Mouse (Mus musculus): ENCODE data around the gene Syt11. TPM values are rescaled to one million over a fixed set of nuclear protein-coding genes. Genes with fewer than 3 reads are reported as not detected.
"Not testable (repeated sequence)": the region's sequence is repeated elsewhere in the genome, so short reads cannot be mapped to it uniquely, and the experiment has no call there.

Syt11 gene
- polyA plus RNA-seq, 1 experiment from 2014 or later: 225 TPM

- WGBS: 2% methylated on average over 27 of the region's 27 CpGs
- H3K4me2 ChIP-seq (ENCODE audit: low read length): peak within 1 kb of the TSS; percentile 91
Observed at GRCm38 (mm10) chr3:88716399-88717197, 58.4 kb downstream of the Syt11 start, which contains the start of gene Rit1. Gene Rit1, plus strand, starts transcription at chr3:88716838.

GRCm38 (mm10) chr3:88715716-88716115 lies 59.2 kb downstream of the Syt11 start:
- H3K4me3 ChIP-seq (ENCODE audit: low read depth, low read length); H3K4me1 ChIP-seq (ENCODE audit: control insufficient read depth, insufficient read depth, low read length); H3K9me3 ChIP-seq (replicated peaks; ENCODE audit: control insufficient read depth, low read length, poor library complexity, severe bottlenecking); H3K9ac ChIP-seq (ENCODE audit: low read depth, low read length); H3K27ac ChIP-seq (ENCODE audit: low read length); H3K27me3 ChIP-seq (ENCODE audit: control insufficient read depth, insufficient read depth, low read depth, low read length); ATAC-seq; H3K4me2 ChIP-seq (ENCODE audit: low read length): not testable (repeated sequence)
- H3K36me3 ChIP-seq (ENCODE audit: control insufficient read depth, insufficient read depth, low read length): peaks cover 20% of the 10 kb centered on the region
- 90% methylated on average over 5 of the region's 5 CpGs for WGBS

More at GRCm38 (mm10) chr3:88716399-88717197, 58.4 kb downstream of the Syt11 start, which contains the start of gene Rit1:
- peak within 1 kb of the TSS; percentile 47 for H3K27ac ChIP-seq (ENCODE audit: low read length)
- ATAC-seq: peak; percentile 95
- no peaks in the 10 kb centered on the region for H3K27me3 ChIP-seq (ENCODE audit: control insufficient read depth, insufficient read depth, low read depth, low read length)
- peaks cover 10% of the 10 kb centered on the region for H3K4me1 ChIP-seq (ENCODE audit: control insufficient read depth, insufficient read depth, low read length)
- H3K36me3 ChIP-seq (ENCODE audit: control insufficient read depth, insufficient read depth, low read length): peaks cover 20% of the 10 kb centered on the region
- H3K9ac ChIP-seq (ENCODE audit: low read depth, low read length): peak within 1 kb of the TSS; percentile 71
- no peaks in the 10 kb centered on the region for H3K9me3 ChIP-seq (replicated peaks; ENCODE audit: control insufficient read depth, low read length, poor library complexity, severe bottlenecking)
- peak within 1 kb of the TSS; percentile 68 for H3K4me3 ChIP-seq (ENCODE audit: low read depth, low read length)

GRCm38 (mm10) chr3:88714725-88715124 lies 60.2 kb downstream of the Syt11 start:
- no peak overlapping the region for H3K27ac ChIP-seq (ENCODE audit: low read length)
- H3K4me3 ChIP-seq (ENCODE audit: low read depth, low read length): no peak overlapping the region
- H3K36me3 ChIP-seq (ENCODE audit: control insufficient read depth, insufficient read depth, low read length): peaks cover 24% of the 10 kb centered on the region
- H3K4me2 ChIP-seq (ENCODE audit: low read length): no peak overlapping the region
- H3K27me3 ChIP-seq (ENCODE audit: control insufficient read depth, insufficient read depth, low read depth, low read length): no peaks in the 10 kb centered on the region
- no peaks in the 10 kb centered on the region for H3K9me3 ChIP-seq (replicated peaks; ENCODE audit: control insufficient read depth, low read length, poor library complexity, severe bottlenecking)
- peaks cover 10% of the 10 kb centered on the region for H3K4me1 ChIP-seq (ENCODE audit: control insufficient read depth, insufficient read depth, low read length)
- no peak overlapping the region for H3K9ac ChIP-seq (ENCODE audit: low read depth, low read length)
- no peak for ATAC-seq
- 80% methylated on average over 2 of the region's 2 CpGs for WGBS

DNA sequence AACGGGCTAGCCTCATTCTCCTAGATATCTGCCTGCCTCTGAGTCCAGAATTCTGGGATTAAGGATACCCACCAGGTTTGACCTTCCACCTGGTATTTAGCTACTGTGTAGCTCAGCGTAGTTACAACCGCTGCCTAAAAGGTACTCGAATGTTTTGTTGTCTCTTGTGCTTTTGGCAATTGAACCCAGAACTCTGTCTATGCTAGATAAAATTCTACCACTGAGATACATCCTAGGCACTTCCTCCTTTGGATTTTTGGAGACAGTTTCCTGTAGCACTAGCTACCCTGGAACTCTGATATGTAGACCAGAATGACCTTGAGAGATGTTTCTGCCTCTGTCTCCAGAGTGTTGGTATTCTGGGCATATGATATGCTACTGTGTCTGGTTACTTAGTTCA lies 61.3 kb downstream of the Syt11 start:
- no peak overlapping the region for H3K4me2 ChIP-seq (ENCODE audit: low read length)
- H3K4me3 ChIP-seq (ENCODE audit: low read depth, low read length): no peak overlapping the region
- WGBS: 97% methylated on average over 4 of the region's 4 CpGs
- H3K36me3 ChIP-seq (ENCODE audit: control insufficient read depth, insufficient read depth, low read length): peaks cover 30% of the 10 kb centered on the region
- ATAC-seq: no peak
- H3K9ac ChIP-seq (ENCODE audit: low read depth, low read length): no peak overlapping the region
- H3K4me1 ChIP-seq (ENCODE audit: control insufficient read depth, insufficient read depth, low read length): peaks cover 10% of the 10 kb centered on the region
- no peaks in the 10 kb centered on the region for H3K9me3 ChIP-seq (replicated peaks; ENCODE audit: control insufficient read depth, low read length, poor library complexity, severe bottlenecking)
- H3K27ac ChIP-seq (ENCODE audit: low read length): no peak overlapping the region
- no peaks in the 10 kb centered on the region for H3K27me3 ChIP-seq (ENCODE audit: control insufficient read depth, insufficient read depth, low read depth, low read length)

DNA sequence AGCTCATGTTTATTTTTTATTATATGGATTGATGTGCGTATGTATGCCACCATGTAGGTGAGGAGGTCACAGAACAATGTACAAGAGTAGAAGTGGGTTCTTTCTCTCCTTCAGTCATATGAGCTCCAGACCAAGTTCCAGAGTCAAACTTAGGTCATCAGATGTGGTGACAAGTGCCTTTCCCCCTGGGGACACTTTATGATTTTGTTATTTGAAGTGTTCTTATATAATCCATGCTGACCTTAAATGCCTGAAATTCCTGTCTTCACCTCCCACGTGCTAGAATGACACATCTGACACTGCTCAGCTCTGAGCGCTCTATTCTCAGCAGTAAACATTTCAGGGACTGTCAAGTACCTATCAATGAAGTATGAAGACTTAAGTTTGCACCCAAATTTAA lies 73.7 kb downstream of the Syt11 start:
- Histone ChIP-seq H3K9ac (ENCODE audit: low read depth, low read length) (no peak overlapping the region), H3K4me1 (ENCODE audit: control insufficient read depth, insufficient read depth, low read length) (no peaks in the 10 kb centered on the region), H3K4me3 (ENCODE audit: low read depth, low read length) (no peak overlapping the region), H3K9me3 (replicated peaks; ENCODE audit: control insufficient read depth, low read length, poor library complexity, severe bottlenecking) (no peaks in the 10 kb centered on the region), H3K27ac (ENCODE audit: low read length) (no peak overlapping the region), H3K27me3 (ENCODE audit: control insufficient read depth, insufficient read depth, low read depth, low read length) (no peaks in the 10 kb centered on the region), H3K4me2 (ENCODE audit: low read length) (no peak overlapping the region), H3K36me3 (ENCODE audit: control insufficient read depth, insufficient read depth, low read length) (peaks cover 56% of the 10 kb centered on the region)
- ATAC-seq: no peak
- 84% methylated on average over 3 of the region's 3 CpGs for WGBS

- 92% methylated on average over 3 of the region's 3 CpGs for WGBS
- no peak for ATAC-seq
Observed at GRCm38 (mm10) chr3:88700247-88700646, 74.7 kb downstream of the Syt11 start.

GRCm38 (mm10) chr3:88698834-88699233 lies 76.1 kb downstream of the Syt11 start:
- Histone ChIP-seq H3K4me2 (ENCODE audit: low read length) (no peak overlapping the region), H3K36me3 (ENCODE audit: control insufficient read depth, insufficient read depth, low read length) (peaks cover 51% of the 10 kb centered on the region), H3K9ac (ENCODE audit: low read depth, low read length) (no peak overlapping the region), H3K9me3 (replicated peaks; ENCODE audit: control insufficient read depth, low read length, poor library complexity, severe bottlenecking) (no peaks in the 10 kb centered on the region), H3K4me3 (ENCODE audit: low read depth, low read length) (no peak overlapping the region), H3K27ac (ENCODE audit: low read length) (no peak overlapping the region), H3K4me1 (ENCODE audit: control insufficient read depth, insufficient read depth, low read length) (no peaks in the 10 kb centered on the region), H3K27me3 (ENCODE audit: control insufficient read depth, insufficient read depth, low read depth, low read length) (no peaks in the 10 kb centered on the region)
- no peak for ATAC-seq
- WGBS: 95% methylated on average over 6 of the region's 6 CpGs

More at GRCm38 (mm10) chr3:88700247-88700646, 74.7 kb downstream of the Syt11 start:
- Histone ChIP-seq H3K4me1 (ENCODE audit: control insufficient read depth, insufficient read depth, low read length) (no peaks in the 10 kb centered on the region), H3K36me3 (ENCODE audit: control insufficient read depth, insufficient read depth, low read length) (peaks cover 52% of the 10 kb centered on the region), H3K9me3 (replicated peaks; ENCODE audit: control insufficient read depth, low read length, poor library complexity, severe bottlenecking) (no peaks in the 10 kb centered on the region), H3K4me2 (ENCODE audit: low read length) (no peak overlapping the region), H3K27ac (ENCODE audit: low read length) (no peak overlapping the region), H3K9ac (ENCODE audit: low read depth, low read length) (no peak overlapping the region), H3K4me3 (ENCODE audit: low read depth, low read length) (no peak overlapping the region), H3K27me3 (ENCODE audit: control insufficient read depth, insufficient read depth, low read depth, low read length) (no peaks in the 10 kb centered on the region)

DNA sequence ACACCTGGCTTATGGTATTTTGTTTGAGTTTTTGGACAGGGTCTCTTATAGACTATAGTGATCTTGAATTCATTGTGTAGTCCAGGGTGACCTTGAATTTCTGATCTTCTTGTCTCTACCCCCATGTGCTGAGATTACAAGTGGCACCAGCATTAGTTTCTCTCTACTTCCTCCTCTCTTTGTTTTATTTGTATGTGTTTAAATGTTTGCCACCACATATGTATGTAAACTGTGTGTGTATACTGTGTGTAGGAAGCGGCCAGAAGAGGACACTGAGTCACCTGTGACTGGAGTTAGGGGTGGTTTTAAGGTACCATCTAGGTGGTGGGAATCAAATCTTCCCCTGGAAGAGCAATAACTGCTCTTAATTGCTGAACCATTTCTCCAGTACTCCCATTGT lies 76.9 kb downstream of the Syt11 start:
- Histone ChIP-seq H3K9me3 (replicated peaks; ENCODE audit: control insufficient read depth, low read length, poor library complexity, severe bottlenecking) (no peaks in the 10 kb centered on the region), H3K4me2 (ENCODE audit: low read length) (no peak overlapping the region), H3K9ac (ENCODE audit: low read depth, low read length) (no peak overlapping the region), H3K27me3 (ENCODE audit: control insufficient read depth, insufficient read depth, low read depth, low read length) (no peaks in the 10 kb centered on the region), H3K27ac (ENCODE audit: low read length) (no peak overlapping the region), H3K4me1 (ENCODE audit: control insufficient read depth, insufficient read depth, low read length) (no peaks in the 10 kb centered on the region), H3K4me3 (ENCODE audit: low read depth, low read length) (no peak overlapping the region), H3K36me3 (ENCODE audit: control insufficient read depth, insufficient read depth, low read length) (peaks cover 55% of the 10 kb centered on the region)
- ATAC-seq: no peak
- 92% methylated on average over 1 of the region's 1 CpGs for WGBS

GRCm38 (mm10) chr3:88695545-88695944 lies 79.4 kb downstream of the Syt11 start:
- Histone ChIP-seq H3K4me1 (ENCODE audit: control insufficient read depth, insufficient read depth, low read length) (no peaks in the 10 kb centered on the region), H3K9me3 (replicated peaks; ENCODE audit: control insufficient read depth, low read length, poor library complexity, severe bottlenecking) (no peaks in the 10 kb centered on the region), H3K9ac (ENCODE audit: low read depth, low read length) (no peak overlapping the region), H3K4me2 (ENCODE audit: low read length) (no peak overlapping the region), H3K27ac (ENCODE audit: low read length) (no peak overlapping the region), H3K36me3 (ENCODE audit: control insufficient read depth, insufficient read depth, low read length) (peaks cover 51% of the 10 kb centered on the region), H3K27me3 (ENCODE audit: control insufficient read depth, insufficient read depth, low read depth, low read length) (no peaks in the 10 kb centered on the region), H3K4me3 (ENCODE audit: low read depth, low read length) (no peak overlapping the region)
- no peak for ATAC-seq
